ENCODE assay signal across 12 mouse cellular contexts in the genomic region with DNA sequence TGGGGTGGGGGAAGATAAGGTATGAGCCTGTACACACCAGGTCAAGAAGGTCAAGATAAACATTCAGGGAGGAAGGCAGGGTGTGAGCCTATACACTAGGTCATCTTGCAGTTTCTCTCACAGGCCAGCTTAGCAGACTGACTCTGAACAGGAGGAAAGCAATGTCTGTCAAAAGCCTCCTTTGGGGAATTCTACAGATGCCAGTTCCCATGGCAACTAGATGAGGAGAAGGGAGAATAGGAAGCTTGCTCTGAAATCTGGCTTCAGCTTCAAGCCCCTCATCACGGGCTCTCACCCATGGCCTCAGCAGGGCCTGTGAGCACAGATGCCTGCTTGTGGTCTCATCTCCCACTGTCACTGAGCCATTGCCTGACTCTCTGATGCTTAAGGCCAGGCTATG.
DNase-seq lines count a peak whose midpoint lies in the region; ATAC-seq lines count a peak whose summit lies in the region.
"Had no signal": no experiment of that assay in that cellular context is flagged by ENCODE, and none has a peak within 500 bp of the region (broad histone marks: within the 10 kb centered on the region; RNA-seq: fewer than 3 reads in every experiment).

No protein-coding gene starts in this region.

- H3K4me1 ChIP-seq in forebrain, embryonic 15.5 days: peaks cover 26% of the 10 kb centered on the region
- H3K4me1 ChIP-seq: limb, embryonic 13.5 days; lung, embryonic 15.5 days had no signal

- H3K27ac ChIP-seq in forebrain, embryonic 15.5 days (replicated peaks): peak overlapping the region; percentile 74
- H3K27ac ChIP-seq: heart, adult 2 months; limb, embryonic 13.5 days; lung, embryonic 15.5 days had no signal

- peak; percentile 55 for ATAC-seq in forebrain, embryonic 15.5 days (replicated peaks)

- intact Hi-C loops in left cerebral cortex, postnatal 25 days (cut with DNase I): no loop called here

- H3K27me3 ChIP-seq in forebrain, embryonic 15.5 days: no peaks in the 10 kb centered on the region
- H3K27me3 ChIP-seq: limb, embryonic 13.5 days; lung, embryonic 15.5 days had no signal

- no peak overlapping the region for H3K4me3 ChIP-seq in forebrain, embryonic 15.5 days
- H3K4me3 ChIP-seq: heart, adult 2 months; limb, embryonic 13.5 days; lung, embryonic 15.5 days had no signal

- no peak overlapping the region for H3K4me2 ChIP-seq in forebrain, embryonic 15.5 days (replicated peaks)
- H3K4me2 ChIP-seq: limb, embryonic 13.5 days; lung, embryonic 15.5 days had no signal

- no peaks in the 10 kb centered on the region for H3K36me3 ChIP-seq in forebrain, embryonic 15.5 days
- H3K36me3 ChIP-seq: limb, embryonic 13.5 days; lung, embryonic 15.5 days had no signal

- DNase-seq in right cerebral cortex, postnatal 10 days (ENCODE audit: low spot score in 2 of 2): peak; percentile 42 to 60
- DNase-seq in right cerebral cortex, postnatal 4 days: no peak
- peak; percentile 47 to 57 for DNase-seq in left cerebral cortex, postnatal 25 days (ENCODE audit: low spot score in 2 of 2)
- peak; percentile 31 for DNase-seq in retina, postnatal 1 day
- DNase-seq in cerebellum, postnatal 36 days: no peak
- DNase-seq in gastrocnemius, postnatal 4 days (ENCODE audit: low spot score in 2 of 2): no peak
- no peak for DNase-seq in cerebellum, postnatal 4 days (ENCODE audit: low spot score in 2 of 2)
- DNase-seq: heart, adult 2 months; kidney, postnatal 36 days had no signal

- no peaks in the 10 kb centered on the region for H3K9me3 ChIP-seq in forebrain, embryonic 15.5 days
- H3K9me3 ChIP-seq: limb, embryonic 13.5 days; lung, embryonic 15.5 days had no signal

- H3K9ac ChIP-seq in forebrain, embryonic 15.5 days (replicated peaks): no peak overlapping the region
- H3K9ac ChIP-seq: limb, embryonic 13.5 days; lung, embryonic 15.5 days had no signal

- 24% methylated on average over 1 of the region's 1 CpGs for WGBS in forebrain, embryonic 15.5 days

Comparison
In these comparisons a context has a peak if more than half of its experiments do, and no peak if none do; other contexts are left out.
1. DNase-seq: peak in right cerebral cortex, postnatal 10 days (2 of 2), left cerebral cortex, postnatal 25 days (2 of 2) and retina, postnatal 1 day (single experiment); none in right cerebral cortex, postnatal 4 days (single experiment), cerebellum, postnatal 36 days (0 of 2), gastrocnemius, postnatal 4 days (0 of 2) and cerebellum, postnatal 4 days (0 of 2).